Mouse (Mus musculus): ENCODE measurements around the gene Nfam1. TPM values are rescaled to one million over a fixed set of nuclear protein-coding genes. Genes with fewer than 3 reads are reported as not detected.

The Nfam1 gene
- total and polyA plus RNA-seq, 3 experiments, result 0.04 to 0.81 (median 0.20) TPM

GRCm38 (mm10) chr15:82983416-82984026 is 49.6 kb downstream of the Nfam1 start:
- in situ Hi-C loops (cut with MboI; ENCODE audit: low pct_ligation_motif_present, low pct_unique_long_range_greater_than_20kb, low sequenced_read_pairs), result no loop called here
- dilution Hi-C loops (cut with MboI; ENCODE audit: extremely low pct_ligation_motif_present, extremely low pct_unique_long_range_greater_than_20kb, low sequenced_read_pairs), result no loop called here

GRCm38 (mm10) chr15:82982724-82983415 is 50.2 kb downstream of the Nfam1 start:
- Histone ChIP-seq H3K4me1 (ENCODE audit: control insufficient read depth in 1 of 2, insufficient read depth in 2 of 2) (peaks cover 0 to 60% of the 10 kb centered on the region in 2 experiments; a peak in 2 of 4 replicates), H3K4me2 (ENCODE audit: insufficient read depth, low read depth, poor library complexity, severe bottlenecking) (no peak overlapping the region), H3K4me3 (replicated peaks in 1 of 3; ENCODE audit: low read depth in 2 of 3, low read length in 2 of 3, poor library complexity in 1 of 3) (no peak overlapping the region), H3K79me2 (replicated peaks; ENCODE audit: control insufficient read depth, extremely low read depth, insufficient read depth, poor library complexity, severe bottlenecking) (no peaks in the 10 kb centered on the region), H3K9ac (ENCODE audit: insufficient read depth, low read depth) (no peak overlapping the region), H3K36me3 (replicated peaks in 1 of 2; ENCODE audit: control insufficient read depth in 1 of 2, insufficient read depth in 1 of 2, low read length in 1 of 2) (no peaks in the 10 kb centered on the region), H3K9me3 (replicated peaks; ENCODE audit: low read length) (no peaks in the 10 kb centered on the region), H3K27me3 (replicated peaks) (peaks cover 2% of the 10 kb centered on the region), H3K27ac (ENCODE audit: insufficient read depth, low read depth) (no peak overlapping the region)
- in situ Hi-C loops (cut with MboI; ENCODE audit: low pct_ligation_motif_present, low pct_unique_long_range_greater_than_20kb, low sequenced_read_pairs) (no loop called here), dilution Hi-C loops (cut with MboI; ENCODE audit: extremely low pct_ligation_motif_present, extremely low pct_unique_long_range_greater_than_20kb, low sequenced_read_pairs) (no loop called here)
- TF ChIP-seq E2F4 (IDR thresholded peaks at IDR 0.05; ENCODE audit: insufficient replicate concordance, low read depth, low read length) (no peak), MEF2A (IDR thresholded peaks at IDR 0.05; ENCODE audit: borderline replicate concordance, low read depth, low read length) (no peak), NELFE (IDR thresholded peaks at IDR 0.05; ENCODE audit: low read depth, low read length) (no peak), PAX5 (IDR thresholded peaks at IDR 0.05; ENCODE audit: low read length) (no peak), USF1 (IDR thresholded peaks at IDR 0.05; ENCODE audit: low read depth, low read length) (no peak), BHLHE40 (IDR thresholded peaks at IDR 0.05; ENCODE audit: low read depth, low read length) (no peak), MYC (IDR thresholded peaks at IDR 0.05; ENCODE audit: low read depth, low read length) (no peak), KAT2A (IDR thresholded peaks at IDR 0.05; ENCODE audit: insufficient replicate concordance, low read length) (no peak), RCOR1 (conservative IDR thresholded peaks at IDR 0.05; ENCODE audit: low read depth, low read length) (no peak), MAFK (IDR thresholded peaks at IDR 0.05; ENCODE audit: insufficient replicate concordance, low read length) (no peak), JUN (IDR thresholded peaks at IDR 0.05; ENCODE audit: insufficient read depth, low read depth, low read length) (no peak), POLR2A (IDR thresholded peaks at IDR 0.05; ENCODE audit: low read depth, low read length) (no peak)
- DNase-seq (ENCODE audit: extremely low read depth), result no peak

More at GRCm38 (mm10) chr15:82983416-82984026, 49.6 kb downstream of the Nfam1 start:
- H3K27me3 ChIP-seq (replicated peaks), result peaks cover 2% of the 10 kb centered on the region
- H3K9me3 ChIP-seq (replicated peaks; ENCODE audit: low read length), result no peaks in the 10 kb centered on the region
- H3K36me3 ChIP-seq (replicated peaks in 1 of 2; ENCODE audit: control insufficient read depth in 1 of 2, insufficient read depth in 1 of 2, low read length in 1 of 2), result no peaks in the 10 kb centered on the region
- DNase-seq (ENCODE audit: extremely low read depth), result no peak
- TF ChIP-seq POLR2AphosphoS2 (IDR thresholded peaks at IDR 0.05; ENCODE audit: low read depth, low read length) (no peak), MXI1 (IDR thresholded peaks at IDR 0.05; ENCODE audit: low read depth, low read length) (no peak), MEF2A (IDR thresholded peaks at IDR 0.05; ENCODE audit: borderline replicate concordance, low read depth, low read length) (no peak), MAFK (IDR thresholded peaks at IDR 0.05; ENCODE audit: insufficient replicate concordance, low read length) (no peak), E2F4 (IDR thresholded peaks at IDR 0.05; ENCODE audit: insufficient replicate concordance, low read depth, low read length) (no peak), ZNF384 (IDR thresholded peaks at IDR 0.05; ENCODE audit: low read depth, low read length) (no peak), JUN (IDR thresholded peaks at IDR 0.05; ENCODE audit: insufficient read depth, low read depth, low read length) (no peak), USF2 (conservative IDR thresholded peaks at IDR 0.05; ENCODE audit: low read depth, low read length) (no peak), RCOR1 (conservative IDR thresholded peaks at IDR 0.05; ENCODE audit: low read depth, low read length) (no peak), ETS1 (conservative IDR thresholded peaks at IDR 0.05; ENCODE audit: low read depth, low read length) (no peak), GABPA (IDR thresholded peaks at IDR 0.05; ENCODE audit: insufficient replicate concordance, low read depth, low read length) (no peak), SMC3 (IDR thresholded peaks at IDR 0.05; ENCODE audit: low read depth, low read length) (no peak), SIN3A (IDR thresholded peaks at IDR 0.05; ENCODE audit: low read length) (no peak), NRF1 (IDR thresholded peaks at IDR 0.05; ENCODE audit: low read depth, low read length) (no peak), NELFE (IDR thresholded peaks at IDR 0.05; ENCODE audit: low read depth, low read length) (no peak)
- H3K4me2 ChIP-seq (ENCODE audit: insufficient read depth, low read depth, poor library complexity, severe bottlenecking), result no peak overlapping the region
- no peak overlapping the region for H3K4me3 ChIP-seq (replicated peaks in 1 of 3; ENCODE audit: low read depth in 2 of 3, low read length in 2 of 3, poor library complexity in 1 of 3)
- H3K9ac ChIP-seq (ENCODE audit: insufficient read depth, low read depth), result no peak overlapping the region
- H3K4me1 ChIP-seq (ENCODE audit: control insufficient read depth in 1 of 2, insufficient read depth in 2 of 2), result peaks cover 3 to 62% of the 10 kb centered on the region in 2 experiments; a peak in 3 of 4 replicates
- no peak overlapping the region for H3K27ac ChIP-seq (ENCODE audit: insufficient read depth, low read depth)
- no peaks in the 10 kb centered on the region for H3K79me2 ChIP-seq (replicated peaks; ENCODE audit: control insufficient read depth, extremely low read depth, insufficient read depth, poor library complexity, severe bottlenecking)
